Mouse (Mus musculus) gastrocnemius, postnatal 10 days (tissue): Measurements from ENCODE around the gene Aplp1. TPM values are rescaled to one million over a fixed set of nuclear protein-coding genes. Genes with fewer than 3 reads are reported as not detected.
"Not testable (repeated sequence)": the region's sequence is repeated elsewhere in the genome, so short reads cannot be mapped to it uniquely, and the experiment has no call there.

Experiments used
- DNase-seq: peaks from one replicate; pipeline ENCODE4 v3.0.0; 2021; ENCODE audit warnings: mixed read lengths
- long read RNA-seq, 2 experiments: library from polyadenylated mRNA; stranded (forward); transcript quantifications; one replicate each; pipeline ENCODE4 v2.0.0; 2021
- total RNA-seq, 2 experiments: library from RNA; stranded (reverse); gene quantifications; 2 replicates each; pipeline ENCODE4 v1.2.3; 2021

Aplp1 gene
- total RNA-seq: 1 to 10 TPM; 3.3 to 4.4 TPM
- long read RNA-seq, experiment 1, transcript Aplp1-201 (17 exons, 2,343 nt): major isoform, 9 of 10 reads
- long read RNA-seq, experiment 1, partial matches to known transcripts: 1 of 10 reads
- long read RNA-seq, experiment 1, other reads (novel, unspliced or antisense): 0 of 10 reads
- long read RNA-seq, experiment 2, transcript Aplp1-201 (17 exons, 2,343 nt): major isoform, 5 of 5 reads
- long read RNA-seq, experiment 2, partial matches to known transcripts: 0 of 5 reads
- long read RNA-seq, experiment 2, other reads (novel, unspliced or antisense): 0 of 5 reads

- DNase-seq: peak; percentile 45
Measured at GRCm38 (mm10) chr7:30444971-30445751, at the start of gene Aplp1. TSS of gene Aplp1 (minus strand) at chr7:30445535.

- DNase-seq: no peak
Measured at GRCm38 (mm10) chr7:30493401-30493931, 48.1 kb upstream of the Aplp1 start, which contains the start of gene Prodh2. TSS of gene Prodh2 (plus strand) at chr7:30493622.

- DNase-seq: peak; percentile 87
Measured at GRCm38 (mm10) chr7:30492765-30493164, 47.4 kb upstream of the Aplp1 start.

DNA sequence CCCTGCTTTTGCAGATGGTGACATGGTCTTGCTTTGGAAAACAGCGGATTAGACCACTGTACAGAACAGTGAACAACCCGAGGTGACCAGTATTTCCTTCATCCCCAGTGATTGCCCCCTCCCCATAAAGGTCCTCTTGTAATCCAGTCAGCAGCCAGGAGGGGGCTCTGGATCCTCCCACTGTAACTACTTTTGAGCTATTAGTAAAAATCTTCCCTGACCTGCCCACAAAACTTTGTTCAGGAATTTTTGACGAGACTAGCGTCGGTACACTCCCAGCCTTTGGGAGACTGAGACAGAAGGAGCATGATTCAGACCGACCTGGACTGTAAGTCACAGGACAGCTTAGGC lies 45.6 kb upstream of the Aplp1 start:
- DNase-seq: no peak

DNA sequence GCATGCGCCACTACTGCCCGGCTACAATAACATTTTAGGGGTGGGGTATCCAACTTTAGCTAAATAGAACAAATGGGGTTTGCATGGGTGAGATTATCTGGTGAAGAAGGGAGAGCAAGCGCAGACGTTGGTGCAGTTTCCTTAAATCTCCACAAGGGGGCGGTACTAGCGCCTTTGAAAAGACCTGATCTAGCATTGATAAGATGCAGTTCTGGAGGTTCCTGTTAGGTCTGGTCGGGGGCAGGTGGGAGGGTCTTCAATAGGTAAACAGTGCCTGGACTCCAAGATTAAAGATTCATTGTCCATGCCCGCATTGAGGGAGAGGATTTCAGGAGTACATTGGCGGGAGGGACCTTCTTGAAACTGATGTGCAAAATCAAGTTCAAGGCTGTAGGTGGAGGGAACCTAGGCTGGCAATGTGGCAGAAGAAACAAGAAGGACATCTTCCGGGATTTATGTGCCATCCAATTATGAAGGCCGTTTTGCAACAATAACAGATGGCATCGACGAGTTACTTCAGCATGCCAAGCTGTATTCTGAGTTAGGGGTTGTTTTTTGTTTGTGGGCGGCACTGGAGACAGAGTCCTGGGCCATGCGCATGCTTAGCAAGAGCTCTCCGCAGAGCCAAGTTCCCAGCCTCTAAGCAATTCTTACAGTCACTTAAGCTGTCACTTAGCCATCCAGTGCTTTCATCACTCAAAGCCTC lies 45.1 kb upstream of the Aplp1 start:
- DNase-seq: peak; percentile 26

GRCm38 (mm10) chr7:30484250-30484649 lies 38.9 kb upstream of the Aplp1 start:
- DNase-seq: peak; percentile 35

GRCm38 (mm10) chr7:30477415-30478381 lies 32.4 kb upstream of the Aplp1 start:
- no peak for DNase-seq

- DNase-seq: not testable (repeated sequence)
Measured at GRCm38 (mm10) chr7:30476136-30476535, 30.8 kb upstream of the Aplp1 start.

DNA sequence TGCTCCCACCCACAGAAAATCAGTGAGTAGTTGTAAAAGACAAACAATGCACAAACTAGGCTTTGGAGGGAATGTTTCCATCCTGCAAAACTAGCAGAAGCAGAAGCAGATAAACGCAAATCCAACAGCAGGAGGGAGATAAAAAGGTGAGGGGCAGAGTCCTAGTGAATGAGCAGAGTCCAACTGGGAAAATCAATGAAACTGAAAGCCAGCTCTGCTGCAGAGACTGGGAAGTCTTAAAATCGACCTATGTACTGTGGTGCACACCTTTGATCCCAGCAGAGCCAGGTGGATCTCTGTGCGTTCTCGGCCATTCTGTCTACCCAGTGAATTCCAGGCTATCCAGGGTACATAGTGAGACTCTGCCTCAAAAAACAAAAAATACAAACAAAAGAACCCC lies 29.7 kb upstream of the Aplp1 start:
- DNase-seq: no peak

GRCm38 (mm10) chr7:30472411-30472810 lies 27.1 kb upstream of the Aplp1 start:
- peak; percentile 37 for DNase-seq

DNA sequence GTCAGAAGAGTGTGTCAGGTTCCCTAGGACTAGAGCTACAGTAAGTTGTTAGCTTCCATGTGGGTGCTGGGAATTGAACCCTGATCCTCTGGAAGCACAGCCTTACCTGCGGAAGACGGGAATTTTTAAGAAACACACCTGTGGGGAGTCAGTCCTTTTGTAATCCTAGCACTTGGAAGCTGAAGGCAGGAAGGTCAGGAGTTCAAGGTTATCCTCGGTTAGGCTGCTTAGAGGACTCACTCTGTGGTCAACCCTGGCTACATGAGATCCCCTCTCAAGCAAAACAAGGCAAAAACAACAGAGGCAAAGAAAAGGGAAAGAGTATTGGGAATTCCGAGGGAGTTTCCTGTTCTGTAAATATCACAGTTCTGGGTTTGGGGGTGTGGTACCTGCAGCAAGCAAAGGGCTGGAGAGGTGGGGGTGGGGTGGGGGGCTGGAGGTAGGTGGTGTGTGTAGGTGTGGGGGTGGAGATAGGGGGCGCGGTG lies 19.5 kb upstream of the Aplp1 start:
- DNase-seq: no peak

DNA sequence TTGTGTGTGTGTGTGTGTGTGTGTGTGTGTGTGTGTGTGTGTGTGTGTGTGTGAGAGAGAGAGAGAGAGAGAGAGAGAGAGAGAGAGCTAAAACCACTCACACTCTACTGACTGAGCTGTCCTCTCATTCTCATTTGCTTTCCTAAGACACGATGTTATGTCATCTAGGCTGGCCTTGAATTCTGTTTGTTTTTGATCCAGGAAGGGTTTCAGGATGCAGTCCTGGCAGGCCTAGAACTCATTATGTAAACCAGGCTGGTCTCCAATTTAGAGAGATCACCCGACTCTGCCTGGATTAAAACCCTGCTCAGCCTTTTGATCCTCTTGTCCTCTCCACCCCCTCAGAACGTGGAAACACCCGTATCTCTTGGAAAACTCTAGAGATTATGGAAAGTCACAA lies 18.7 kb upstream of the Aplp1 start:
- DNase-seq: no peak

DNA sequence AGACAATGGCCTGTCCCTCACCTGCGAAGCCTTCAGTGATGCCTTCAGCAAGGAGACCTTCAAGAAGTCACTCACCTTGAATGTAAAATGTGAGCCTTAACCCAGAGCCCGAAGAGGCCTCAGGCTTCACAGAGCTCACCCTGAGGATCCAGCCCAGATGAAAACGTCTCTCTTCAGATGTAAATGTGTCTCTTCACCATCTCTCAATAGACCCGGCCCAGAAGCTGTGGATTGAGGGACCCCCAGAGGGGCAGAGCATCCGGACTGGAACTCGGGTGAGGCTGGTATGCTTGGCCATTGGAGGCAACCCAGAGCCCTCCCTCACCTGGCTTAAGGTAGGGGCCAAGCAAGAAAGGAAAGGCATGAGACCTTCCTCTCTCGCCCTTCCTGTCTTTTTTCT lies 18.2 kb upstream of the Aplp1 start:
- DNase-seq: no peak

DNA sequence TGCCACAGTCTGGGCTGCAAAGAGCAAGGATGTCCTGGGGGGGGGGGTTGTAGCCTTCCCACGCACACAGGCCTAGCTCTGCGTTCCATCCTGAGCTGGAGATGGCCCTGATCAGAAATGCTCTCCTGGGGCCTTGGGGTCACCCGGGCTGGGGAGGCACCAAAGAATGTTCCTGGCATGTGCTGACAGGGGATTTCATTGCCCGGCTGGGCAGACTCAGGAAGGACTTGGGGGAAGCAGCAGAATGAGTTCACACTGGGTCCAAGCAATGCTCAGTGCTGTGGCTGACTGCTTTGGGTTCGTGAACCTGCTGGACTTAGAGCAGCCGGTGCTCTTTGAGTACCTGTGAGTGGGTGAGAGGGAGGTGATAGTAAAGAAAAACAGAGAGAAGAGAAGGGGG lies 14.1 kb upstream of the Aplp1 start:
- no peak for DNase-seq

GRCm38 (mm10) chr7:30457629-30458330 lies 12.4 kb upstream of the Aplp1 start, which contains the start of the genes Kirrel2 and Nphs1:
TSS of gene Kirrel2 (minus strand) at chr7:30457690.
TSS of gene Nphs1 (plus strand) at chr7:30458315.
- no peak for DNase-seq

DNA sequence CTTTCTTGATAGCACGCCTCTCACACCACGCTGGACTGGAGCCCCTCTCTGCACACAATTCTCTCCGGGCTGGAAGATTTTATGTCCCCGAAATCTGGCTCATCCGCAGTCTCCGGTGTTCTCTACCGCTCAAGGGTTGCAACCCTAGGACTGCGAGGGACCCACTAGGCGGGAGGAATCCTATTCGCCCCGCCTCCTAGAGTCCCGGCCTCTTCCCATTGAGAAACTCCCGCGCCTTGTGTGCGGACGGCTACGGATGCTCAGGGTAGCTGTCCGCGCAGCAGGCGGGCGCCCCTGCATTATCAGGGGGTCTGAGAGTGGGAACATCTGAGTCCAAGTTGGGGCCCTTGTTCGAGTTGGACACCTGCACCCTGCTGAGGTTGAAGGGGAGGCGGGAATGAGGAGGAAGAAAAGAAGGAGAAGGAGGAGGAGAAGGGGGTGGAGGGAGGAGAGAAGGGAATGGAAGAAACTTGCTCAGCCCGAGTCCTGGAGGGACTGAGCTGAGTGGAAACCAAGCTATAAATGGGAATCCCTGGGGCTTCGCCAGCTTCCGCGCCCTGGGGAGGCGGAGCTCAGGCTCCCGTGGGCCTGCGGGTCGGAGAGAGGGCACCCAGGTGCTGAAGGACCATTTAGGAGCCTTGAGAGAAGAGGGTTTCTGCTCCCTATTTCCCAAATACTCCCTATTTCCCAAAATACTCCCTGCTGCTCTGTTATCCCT lies 11.7 kb upstream of the Aplp1 start:
- DNase-seq: no peak

DNA sequence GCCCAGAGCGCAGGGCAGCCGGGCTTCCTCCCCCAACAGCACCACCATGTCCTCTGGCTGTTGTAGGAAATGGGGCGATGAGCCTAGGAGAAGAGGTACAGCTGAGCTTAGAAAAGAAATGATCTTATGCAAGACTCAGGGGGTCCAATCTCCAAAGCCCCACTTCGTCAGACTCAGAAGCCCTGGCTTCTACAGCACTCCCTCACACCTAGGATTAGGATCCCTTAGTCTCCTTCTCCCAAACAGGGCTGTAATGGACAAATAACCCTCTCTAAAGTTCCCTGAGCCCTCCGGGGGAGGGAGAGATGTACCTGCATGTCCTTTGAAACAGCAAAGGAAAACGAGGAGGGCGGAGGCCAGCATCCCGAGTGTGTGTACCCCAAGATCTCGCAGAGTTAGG lies 11.2 kb upstream of the Aplp1 start:
- no peak for DNase-seq

GRCm38 (mm10) chr7:30454259-30454658 lies 8.9 kb upstream of the Aplp1 start:
- no peak for DNase-seq

- no peak for DNase-seq
Measured at GRCm38 (mm10) chr7:30453766-30454165, 8.4 kb upstream of the Aplp1 start.

DNA sequence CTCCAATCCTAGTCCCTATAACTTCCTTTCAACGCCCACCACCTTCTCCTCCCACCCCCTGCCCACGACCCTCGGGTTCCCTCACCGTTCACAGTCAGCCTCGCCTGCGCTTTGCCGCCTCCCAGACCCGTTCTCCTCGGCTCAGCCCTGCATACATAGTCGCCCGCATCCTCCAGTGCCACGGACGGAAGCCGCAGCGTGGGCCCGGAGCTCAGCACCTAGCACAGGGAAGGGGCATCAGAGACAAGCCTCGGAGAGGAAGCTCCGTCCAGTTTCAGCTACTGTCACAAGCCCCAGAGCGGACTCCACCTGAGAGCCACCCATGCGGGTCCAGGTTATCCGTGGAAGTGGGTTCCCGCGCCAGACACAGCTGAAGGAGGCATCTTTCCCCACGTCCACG lies 8.0 kb upstream of the Aplp1 start:
- DNase-seq: no peak
